Mouse (Mus musculus) cerebellum, adult 11-12 months (tissue): ENCODE results near the gene Cep72.
"Not testable (repeated sequence)": the region's sequence is repeated elsewhere in the genome, so short reads cannot be mapped to it uniquely, and the experiment has no call there.

Experiments used
- DNase-seq: peaks from one replicate; pipeline ENCODE4 v3.0.0; 2022

Gene Cep72

GRCm38 (mm10) chr13:74061613-74062377 is at the start of gene Cep72:
Gene Cep72 (minus strand): TSS chr13:74062299.
- peak; percentile 80 for DNase-seq

- no peak for DNase-seq
Observed at GRCm38 (mm10) chr13:74107410-74107809, 45.3 kb upstream of the Cep72 start.

GRCm38 (mm10) chr13:74104417-74104816 is 42.3 kb upstream of the Cep72 start:
- DNase-seq = no peak

GRCm38 (mm10) chr13:74102831-74103582 is 40.9 kb upstream of the Cep72 start:
- peak; percentile 53 for DNase-seq

- DNase-seq = no peak
Observed at GRCm38 (mm10) chr13:74102108-74102830, 40.2 kb upstream of the Cep72 start.

- DNase-seq = no peak
Observed at GRCm38 (mm10) chr13:74098913-74099312, 36.8 kb upstream of the Cep72 start.

- no peak for DNase-seq
Observed at GRCm38 (mm10) chr13:74096715-74097363, 34.7 kb upstream of the Cep72 start.

GRCm38 (mm10) chr13:74095936-74096335 is 33.8 kb upstream of the Cep72 start:
- DNase-seq = no peak

GRCm38 (mm10) chr13:74090265-74090664 is 28.2 kb upstream of the Cep72 start:
- no peak for DNase-seq

GRCm38 (mm10) chr13:74073369-74073768 is 11.3 kb upstream of the Cep72 start:
- DNase-seq = no peak

- no peak for DNase-seq
Observed at GRCm38 (mm10) chr13:74071714-74072113, 9.6 kb upstream of the Cep72 start.

- not testable (repeated sequence) for DNase-seq
Observed at GRCm38 (mm10) chr13:74071244-74071643, 9.1 kb upstream of the Cep72 start.

- no peak for DNase-seq
Observed at GRCm38 (mm10) chr13:74066576-74066975, 4.5 kb upstream of the Cep72 start.

GRCm38 (mm10) chr13:74063340-74064050 is 1.4 kb upstream of the Cep72 start:
- DNase-seq = no peak

- no peak for DNase-seq
Observed at GRCm38 (mm10) chr13:74062378-74063128, 454 bp upstream of the Cep72 start.

- DNase-seq = no peak
Observed at GRCm38 (mm10) chr13:74058081-74058480, 4.0 kb downstream of the Cep72 start.

- no peak for DNase-seq
Observed at GRCm38 (mm10) chr13:74056194-74056593, 5.9 kb downstream of the Cep72 start.

- no peak for DNase-seq
Observed at GRCm38 (mm10) chr13:74039926-74040325, 22.2 kb downstream of the Cep72 start.

GRCm38 (mm10) chr13:74035776-74036175 is 26.3 kb downstream of the Cep72 start:
- DNase-seq = no peak

- DNase-seq = no peak
Observed at GRCm38 (mm10) chr13:74034756-74035155, 27.3 kb downstream of the Cep72 start.

- DNase-seq = no peak
Observed at GRCm38 (mm10) chr13:74031133-74031532, 31.0 kb downstream of the Cep72 start.

GRCm38 (mm10) chr13:74030691-74031090 is 31.4 kb downstream of the Cep72 start:
- no peak for DNase-seq
